Mouse (Mus musculus): ENCODE measurements around the gene A730009L09Rik.

The A730009L09Rik gene

DNA sequence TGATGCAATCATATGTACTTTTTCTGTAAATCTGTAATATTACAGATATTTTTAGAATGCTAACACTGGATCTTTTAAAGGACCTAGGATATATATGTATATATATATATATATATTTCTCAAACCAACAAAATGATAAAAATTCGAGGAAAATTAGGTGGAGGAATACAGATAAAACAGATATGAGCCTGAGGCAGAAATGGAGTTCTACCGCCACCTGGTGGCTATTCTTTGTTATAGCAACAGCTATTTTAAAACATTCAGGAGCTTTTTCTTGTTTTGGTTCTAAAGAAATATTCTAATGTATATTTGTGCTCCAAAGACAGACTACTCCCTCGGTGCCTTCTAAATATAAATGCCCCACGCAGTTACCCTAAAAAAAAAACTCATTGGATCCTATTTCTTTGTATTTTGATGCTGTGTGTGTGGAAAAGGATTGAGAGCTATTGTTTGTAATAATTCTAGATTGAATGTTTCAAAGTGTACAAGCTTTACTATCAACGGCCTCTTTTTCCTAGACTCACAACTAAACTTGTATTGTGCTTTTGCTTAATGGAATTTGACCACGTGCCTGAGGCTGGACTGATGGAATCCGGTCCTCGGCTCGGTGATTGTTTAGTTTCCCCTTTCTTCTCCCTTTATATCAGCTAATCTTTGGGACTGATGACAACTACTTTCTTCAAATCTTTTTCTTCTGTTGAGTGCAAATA, 44.8 kb downstream of the A730009L09Rik start:
- no peak for DNase-seq (ENCODE audit: low spot score)

DNA sequence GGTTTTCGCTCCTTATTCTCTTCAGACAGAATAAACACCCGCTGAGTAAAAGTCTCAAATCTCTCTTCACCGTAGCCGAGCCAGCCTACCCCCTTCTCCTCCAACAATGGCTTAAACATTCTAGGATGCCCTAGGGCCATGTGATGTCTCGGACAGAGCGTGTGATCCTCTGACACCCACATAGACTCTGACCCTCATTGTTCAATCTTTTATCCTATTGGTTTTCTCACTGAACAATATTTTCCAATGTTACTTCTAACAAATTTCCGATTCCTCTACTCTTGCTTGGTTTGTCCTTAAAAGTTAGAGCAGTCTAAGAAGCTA, 45.3 kb downstream of the A730009L09Rik start:
- no peak for DNase-seq (ENCODE audit: low spot score)
